Mouse (Mus musculus) bone marrow, adult 2 months (tissue): ENCODE results near the gene Bcas2.

Experiments used
- CTCF ChIP-seq: fragments of 200-500 bp; IDR thresholded peaks from 2 replicates; pipeline ENCODE4 v1.5.1; 2011; ENCODE audit warnings: low read length, control low read depth; ENCODE audit not compliant: control insufficient read depth, insufficient read depth
- POLR2A ChIP-seq: fragments of 200-500 bp; IDR thresholded peaks from 2 replicates; pipeline ENCODE4 v1.6.1; 2011; ENCODE audit warnings: low read depth, mild to moderate bottlenecking, control low read depth, low read length, borderline replicate concordance; ENCODE audit not compliant: control insufficient read depth

DNA sequence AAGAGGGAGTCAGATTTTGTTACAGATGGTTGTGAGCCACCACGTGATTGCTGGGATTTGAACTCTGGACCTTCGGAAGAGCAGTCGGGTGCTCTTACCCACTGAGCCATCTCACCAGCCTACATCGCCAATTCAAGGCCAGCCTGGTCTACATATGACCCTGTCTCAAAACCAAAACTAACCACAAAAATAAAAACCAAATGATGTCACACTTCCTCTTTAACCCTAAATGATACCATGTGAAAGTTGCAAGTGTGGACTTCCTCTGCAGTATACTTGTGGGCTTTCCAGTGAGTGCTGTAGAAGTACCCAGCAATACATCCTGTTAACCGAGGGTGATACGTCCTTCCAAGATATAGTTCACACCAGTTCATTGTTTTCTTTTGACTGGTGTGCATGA is 34.9 kb downstream of the Bcas2 start:
- no peak for TF ChIP-seq POLR2A
- no peak for TF ChIP-seq CTCF
